Mouse (Mus musculus) activated CD4-positive, CD25-positive, alpha-beta regulatory T cell, adult 4 months (primary cell): ENCODE measurements around the gene Otulin. TPM values are rescaled to one million over a fixed set of nuclear protein-coding genes. Genes with fewer than 3 reads are reported as not detected.

Experiments used
- ATAC-seq: one replicate; pipeline ENCODE4 v1.8.0; 2017
- polyA plus RNA-seq, 2 experiments: library from polyadenylated mRNA; unstranded; fragments of 100-300 nt; shearing (Covaris generic); gene quantifications; one replicate each; pipeline ENCODE4 v1.2.1; 2017

Gene Otulin
- 10 to 100 TPM; 12.7 to 15.2 TPM for polyA plus RNA-seq

DNA sequence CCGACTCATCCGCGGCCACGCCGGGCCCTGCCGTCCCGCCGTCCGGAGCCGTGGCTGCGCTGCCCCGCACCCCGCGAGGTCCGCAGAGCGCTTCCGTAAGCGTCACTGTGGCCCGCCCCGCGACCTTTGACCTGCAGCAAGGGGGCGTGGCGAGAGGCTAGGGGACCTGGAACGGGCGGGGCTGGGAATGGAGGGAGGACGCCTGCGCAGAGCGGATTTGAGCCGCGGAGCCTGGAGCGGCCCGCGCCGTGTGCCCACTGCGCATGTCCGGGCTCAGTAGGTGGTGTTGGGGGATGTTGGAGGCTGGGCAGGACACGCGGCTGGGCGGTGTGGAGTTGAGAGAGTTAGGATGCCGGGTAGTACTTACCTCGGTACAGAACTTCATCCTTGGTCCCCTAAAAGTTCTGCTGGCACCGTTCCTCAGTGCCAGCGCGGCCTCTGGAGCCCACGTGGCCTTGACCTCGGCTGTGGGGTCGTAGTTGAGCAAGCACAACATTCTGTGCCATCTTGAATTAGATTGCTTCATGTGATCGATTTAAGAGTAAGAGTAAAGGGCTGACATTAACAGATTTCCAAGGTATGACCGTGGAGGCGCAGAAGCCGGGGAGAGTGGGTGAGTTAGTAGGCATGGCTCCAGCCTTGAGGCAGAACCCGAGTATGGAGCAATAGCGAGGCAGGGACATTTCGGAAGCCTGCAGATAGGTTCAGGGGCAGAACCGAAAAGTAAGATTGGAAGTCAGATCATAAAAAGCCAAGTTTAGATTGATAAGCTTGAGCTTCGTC, at the start of gene Otulin:
Gene Otulin, minus strand, starts transcription at position 93 of the 783 bp plus-strand sequence.
- ATAC-seq = peak; percentile 77

GRCm38 (mm10) chr15:27678511-27678910, 48.0 kb upstream of the Otulin start:
- ATAC-seq = no peak

- no peak for ATAC-seq
Observed at GRCm38 (mm10) chr15:27677801-27678200, 47.3 kb upstream of the Otulin start.

DNA sequence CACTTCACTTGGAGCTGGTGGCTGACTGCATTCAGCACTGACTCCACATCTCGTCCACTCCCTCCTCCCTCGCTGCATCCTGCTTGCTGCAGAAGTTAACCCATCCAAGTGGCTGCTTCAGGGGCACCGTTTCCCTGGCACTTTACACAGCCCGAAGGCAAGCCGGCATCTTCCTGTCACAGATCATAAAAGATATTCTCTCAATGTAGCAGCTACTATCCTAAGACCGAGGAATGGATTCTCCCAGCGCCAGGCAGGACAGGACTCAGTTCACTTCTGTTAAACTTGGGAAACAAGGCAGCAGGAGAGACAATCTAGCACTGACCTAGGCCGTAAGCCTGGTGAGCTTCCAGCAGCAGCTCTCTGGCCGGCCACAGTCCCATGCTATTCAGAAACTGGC, 45.7 kb upstream of the Otulin start:
- no peak for ATAC-seq

DNA sequence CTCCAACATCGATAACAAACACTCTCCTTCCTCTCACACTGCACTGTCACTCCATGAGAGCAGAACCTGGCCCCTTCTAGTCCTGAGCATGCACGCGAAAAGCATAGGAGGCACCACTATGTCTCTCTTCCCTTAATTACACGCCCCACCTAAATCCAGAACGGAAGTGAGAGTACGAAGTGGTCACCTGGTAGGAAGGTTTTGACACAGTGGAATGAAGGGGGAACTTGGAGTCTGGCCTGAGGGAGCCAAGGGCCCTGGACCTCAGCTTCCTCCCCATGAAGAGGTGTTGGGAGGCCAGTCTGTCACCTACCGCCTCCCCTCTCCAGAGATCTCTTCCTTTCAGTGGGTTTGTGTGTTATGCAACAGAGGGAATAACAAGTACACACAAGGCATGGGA, 44.6 kb upstream of the Otulin start:
- no peak for ATAC-seq

- ATAC-seq = no peak
Observed at GRCm38 (mm10) chr15:27674041-27674440, 43.5 kb upstream of the Otulin start.

DNA sequence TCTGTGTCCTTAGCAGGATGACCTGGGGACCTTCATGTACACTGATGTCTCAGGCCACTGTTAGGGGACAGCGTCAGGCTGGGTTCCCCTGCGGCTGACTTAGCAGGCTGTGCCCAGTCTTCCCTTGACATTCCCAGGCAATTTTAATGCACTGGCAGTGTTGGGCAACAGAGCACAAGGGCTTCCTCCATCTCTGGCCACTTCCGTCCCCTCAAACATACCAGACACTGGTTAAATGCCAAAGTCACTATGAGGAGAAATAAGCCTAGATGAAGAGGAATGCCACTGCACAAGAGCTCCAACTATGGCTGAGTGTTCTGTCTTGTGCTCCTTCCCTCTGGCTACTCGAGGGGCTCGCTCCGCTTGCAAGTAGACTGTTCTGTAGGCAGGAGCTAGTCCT, 42.7 kb upstream of the Otulin start:
- ATAC-seq = no peak

DNA sequence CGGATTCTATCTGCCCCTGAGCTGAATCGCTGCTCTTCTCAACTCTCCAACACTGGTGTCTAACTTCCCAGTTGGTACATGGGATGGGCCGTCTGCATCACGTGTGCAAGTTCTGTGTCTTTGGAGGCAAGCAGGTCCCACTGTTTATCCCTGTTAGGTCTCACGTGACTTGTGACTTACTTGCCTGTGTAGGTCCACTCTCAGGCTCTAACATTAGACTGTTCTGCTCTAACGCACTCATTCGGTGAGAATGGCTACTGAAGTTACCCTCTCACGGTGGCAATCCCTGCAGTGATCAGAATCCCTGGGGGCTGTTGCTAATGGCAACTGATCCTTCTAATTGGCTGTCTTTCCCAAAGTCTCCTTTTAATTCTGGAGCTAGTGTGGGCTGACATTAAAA, 41.8 kb upstream of the Otulin start:
- ATAC-seq = no peak

- peak; percentile 18 for ATAC-seq
Observed at GRCm38 (mm10) chr15:27671612-27672245, 41.2 kb upstream of the Otulin start.

DNA sequence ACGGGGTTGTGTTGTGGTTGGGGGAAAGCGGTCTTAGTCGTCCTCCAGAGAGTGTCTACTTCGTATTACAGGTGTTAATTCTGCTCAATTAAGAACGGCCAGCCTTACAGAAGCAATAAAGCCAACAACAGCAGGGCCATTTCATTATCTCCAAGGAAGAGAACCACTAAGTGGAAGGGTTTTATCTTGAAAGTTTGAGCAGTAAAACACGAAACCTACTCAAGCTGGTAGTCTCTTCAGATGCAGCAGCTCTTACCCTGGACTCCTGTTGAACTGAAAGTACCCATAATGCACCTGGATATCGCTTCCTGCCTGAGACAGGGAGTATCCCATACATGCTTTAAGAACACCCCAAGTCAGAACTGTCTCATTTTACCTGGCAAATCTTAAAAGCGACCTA, 40.2 kb upstream of the Otulin start:
- peak; percentile 60 for ATAC-seq

DNA sequence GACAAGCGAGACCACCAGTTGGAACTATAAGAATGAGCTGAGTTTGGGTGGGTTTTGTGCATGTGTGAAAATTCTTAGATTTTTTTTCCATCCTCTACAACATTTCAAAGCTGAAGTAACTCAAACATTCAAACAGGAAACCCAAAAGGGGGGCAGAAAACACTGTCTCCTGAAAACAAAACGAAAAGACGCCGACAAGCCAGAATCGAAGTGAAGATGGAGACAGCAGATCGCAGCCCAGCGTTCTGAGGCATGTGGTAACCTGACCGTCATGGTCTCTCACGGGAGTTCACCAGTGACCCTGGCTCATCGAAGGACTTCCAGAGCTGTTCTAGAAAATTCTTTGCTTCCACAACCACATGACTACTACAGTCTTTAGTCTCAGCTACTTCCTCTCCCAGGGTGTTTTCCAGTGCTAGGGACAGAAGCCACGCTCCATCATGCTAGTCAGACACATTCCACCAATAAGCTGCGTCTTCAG, 39.5 kb upstream of the Otulin start:
- ATAC-seq = peak; percentile 18

DNA sequence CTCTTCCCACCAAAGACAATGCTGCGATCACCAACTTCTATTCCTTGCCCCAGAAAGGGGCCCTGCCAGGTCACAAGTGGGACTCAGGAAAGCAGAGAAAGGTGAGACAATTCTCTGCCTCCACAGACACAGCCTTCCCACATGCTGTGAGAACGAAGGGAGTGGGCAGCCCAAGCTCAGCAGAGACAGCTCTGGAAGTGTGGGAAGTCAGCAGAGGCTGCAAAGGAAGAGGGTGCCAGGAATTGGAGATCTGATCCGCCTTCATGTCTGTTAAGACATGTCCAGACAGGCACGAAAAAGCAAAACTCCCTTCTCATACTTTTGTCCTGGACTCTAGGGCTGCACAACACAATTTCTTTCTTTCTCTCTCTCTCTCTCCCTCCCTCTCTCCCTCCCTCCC, 38.8 kb upstream of the Otulin start:
- no peak for ATAC-seq

DNA sequence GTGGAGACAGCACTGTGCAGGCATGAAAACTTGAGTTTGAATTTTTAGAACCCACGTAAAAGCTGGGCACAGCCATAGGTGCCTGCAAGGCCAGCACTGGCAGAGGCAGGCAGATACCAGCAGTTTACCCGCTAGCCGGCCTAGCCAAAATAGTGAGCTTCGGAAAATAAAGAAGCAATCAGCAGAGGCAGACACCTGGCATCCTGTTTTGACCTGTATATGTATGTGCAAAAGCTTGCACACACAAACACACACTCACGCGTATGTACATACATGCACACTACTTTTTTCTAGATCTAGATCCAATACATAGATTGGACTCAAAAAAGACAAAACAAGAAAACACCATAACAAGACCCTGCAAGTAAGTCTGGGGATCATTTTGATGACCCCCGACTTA, 38.1 kb upstream of the Otulin start:
- ATAC-seq = no peak

DNA sequence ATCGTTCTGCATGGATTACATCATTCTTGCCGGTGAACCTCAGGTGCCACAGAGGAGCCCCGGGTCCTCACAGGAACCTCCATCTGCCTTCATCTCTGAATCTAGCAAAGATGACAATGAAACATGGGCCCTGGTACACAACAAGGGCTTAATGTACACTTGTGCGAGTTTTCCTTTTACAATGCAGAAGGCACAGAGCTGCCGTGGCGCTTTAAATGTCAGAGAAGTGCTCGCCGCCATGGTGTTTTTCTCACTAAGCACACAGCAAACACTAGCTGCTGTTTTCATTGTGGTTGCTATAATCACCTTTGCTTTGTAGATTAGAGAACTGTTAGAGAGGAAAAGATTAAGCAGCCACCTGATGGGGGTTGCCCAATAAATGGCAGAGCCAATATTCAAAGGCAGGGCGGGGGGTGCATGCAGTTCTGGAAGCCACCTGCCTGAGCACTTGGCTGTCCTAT, 37.5 kb upstream of the Otulin start:
- peak; percentile 44 for ATAC-seq

- ATAC-seq = no peak
Observed at GRCm38 (mm10) chr15:27666911-27667539, 36.5 kb upstream of the Otulin start.

DNA sequence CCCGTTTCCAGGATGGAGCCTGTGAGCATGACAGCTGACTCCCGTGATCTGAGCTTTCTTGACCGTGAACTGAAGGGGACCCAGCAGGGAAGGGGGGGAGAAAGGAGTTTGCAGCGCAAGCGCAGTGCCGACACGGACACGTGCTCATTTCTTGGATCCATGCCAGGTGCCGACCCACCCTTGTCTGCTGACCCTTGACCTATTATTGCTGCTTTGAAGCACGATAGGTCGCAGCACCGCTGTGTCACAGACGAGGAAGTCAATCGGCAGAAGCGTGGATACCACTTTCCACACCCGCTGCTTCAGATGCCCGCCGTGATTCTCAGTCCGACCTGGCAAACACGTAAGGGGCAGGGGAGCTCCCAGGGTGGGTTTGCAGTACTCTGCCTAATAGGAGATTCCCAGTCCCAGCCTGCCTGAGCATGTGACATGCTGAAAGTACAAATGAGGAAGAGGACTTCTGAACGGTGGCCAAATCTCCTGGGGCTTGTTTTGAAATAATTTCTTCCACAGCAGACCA, 35.0 kb upstream of the Otulin start:
- ATAC-seq = no peak

GRCm38 (mm10) chr15:27664126-27664525, 33.6 kb upstream of the Otulin start:
- no peak for ATAC-seq

- no peak for ATAC-seq
Observed at GRCm38 (mm10) chr15:27662699-27663098, 32.2 kb upstream of the Otulin start.

DNA sequence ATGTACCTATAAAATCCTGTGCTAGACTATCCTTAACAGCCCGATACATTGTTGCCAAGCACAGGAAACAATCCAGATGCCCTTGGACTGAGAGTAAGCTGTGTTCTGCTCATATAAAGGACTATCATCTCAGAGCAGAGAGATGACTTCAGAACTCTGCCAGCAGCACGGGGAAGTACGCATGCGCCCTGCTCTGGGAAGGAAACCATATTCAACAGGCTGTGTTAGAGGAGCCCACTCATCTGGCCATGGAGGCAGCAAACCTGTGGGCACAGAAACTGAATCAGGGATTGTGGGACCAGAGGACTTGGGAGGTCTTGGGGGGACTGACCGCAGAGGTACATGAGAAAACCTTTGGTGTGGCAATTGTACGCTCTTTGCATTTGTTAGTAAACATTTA, 31.2 kb upstream of the Otulin start:
- peak; percentile 5 for ATAC-seq

- peak; percentile 88 for ATAC-seq
Observed at GRCm38 (mm10) chr15:27659592-27660244, 29.2 kb upstream of the Otulin start.

DNA sequence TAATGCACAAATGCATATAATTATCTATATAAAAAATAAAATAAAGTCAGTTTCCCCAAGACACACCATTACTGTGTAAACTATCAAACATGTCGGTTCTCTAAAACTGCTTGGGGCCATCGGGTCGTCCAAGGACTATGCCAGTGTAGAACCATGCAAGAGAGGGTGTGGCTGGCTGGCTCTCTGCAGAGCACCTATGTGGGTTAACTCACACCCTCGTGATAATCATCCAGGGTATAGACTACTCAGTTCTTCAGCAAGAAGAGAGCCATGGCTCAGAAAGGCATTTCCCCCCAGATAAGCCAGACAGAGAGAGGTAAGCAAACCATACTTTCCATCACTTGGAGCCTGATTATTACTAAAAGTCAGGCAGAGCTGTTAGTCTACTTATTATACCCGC, 28.6 kb upstream of the Otulin start:
- no peak for ATAC-seq

- no peak for ATAC-seq
Observed at GRCm38 (mm10) chr15:27658356-27658755, 27.9 kb upstream of the Otulin start.

DNA sequence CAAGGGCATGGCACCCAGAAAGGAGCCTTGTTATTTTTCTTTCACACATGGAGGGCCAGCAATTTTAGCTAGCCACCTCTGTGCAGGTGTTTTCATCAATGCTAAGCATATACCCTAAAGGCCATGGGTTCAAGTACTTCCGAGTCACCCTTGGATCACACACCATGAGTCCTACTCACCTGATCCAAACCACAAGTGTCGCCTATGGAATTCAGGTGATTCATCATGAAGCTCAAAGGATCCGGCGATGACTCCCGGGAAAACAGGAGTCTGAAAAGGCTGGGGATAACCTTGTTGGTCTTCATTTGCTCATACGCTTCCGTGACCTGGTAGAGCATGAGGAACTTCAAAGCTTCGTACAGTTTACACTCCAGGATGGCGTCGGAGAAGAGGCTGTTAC, 27.4 kb upstream of the Otulin start:
- no peak for ATAC-seq
